Mouse (Mus musculus): ENCODE results near the gene Adamts2. TPM values are rescaled to one million over a fixed set of nuclear protein-coding genes. Genes with fewer than 3 reads are reported as not detected.

Adamts2 gene
- polyA plus RNA-seq, 1 experiment from 2014 or later: 6.5 TPM

DNA sequence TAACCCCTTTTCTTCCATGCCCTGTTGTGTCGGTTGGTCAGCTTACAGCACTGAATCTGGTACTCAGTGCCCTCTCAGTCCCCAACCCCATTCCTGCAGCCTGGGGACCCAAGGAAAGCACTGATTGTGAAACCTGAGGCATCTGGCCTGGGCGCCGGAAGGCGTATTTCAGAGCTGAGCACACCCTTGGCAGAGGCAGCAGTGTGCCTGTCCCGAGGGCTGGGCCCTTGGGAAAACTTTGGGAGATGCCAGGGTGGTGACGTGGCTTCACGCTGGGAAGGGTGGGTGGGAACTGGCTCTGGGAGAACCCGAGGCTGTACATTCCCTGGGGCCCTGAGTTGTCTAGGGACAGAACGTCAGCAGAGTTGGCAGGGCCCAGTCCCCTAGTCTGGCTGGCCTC, 72.5 kb downstream of the Adamts2 start:
- Histone ChIP-seq H3K9me3 (ENCODE audit: control insufficient read depth, low read length) (no peaks in the 10 kb centered on the region), H3K4me2 (ENCODE audit: low read depth, low read length) (no peak overlapping the region), H3K9ac (ENCODE audit: low read depth, low read length) (no peak overlapping the region), H3K27ac (ENCODE audit: low read length) (no peak overlapping the region), H3K27me3 (replicated peaks; ENCODE audit: control insufficient read depth, insufficient read depth, low read length) (no peaks in the 10 kb centered on the region), H3K36me3 (ENCODE audit: control insufficient read depth, insufficient read depth, low read length) (no peaks in the 10 kb centered on the region), H3K4me1 (ENCODE audit: control insufficient read depth, insufficient read depth, low read length) (no peaks in the 10 kb centered on the region), H3K4me3 (ENCODE audit: low read length) (no peak overlapping the region)
- WGBS: 85% methylated on average over 9 of the region's 9 CpGs
- no peak for ATAC-seq

- H3K36me3 ChIP-seq (ENCODE audit: control insufficient read depth, insufficient read depth, low read length): no peaks in the 10 kb centered on the region
- H3K4me1 ChIP-seq (ENCODE audit: control insufficient read depth, insufficient read depth, low read length): no peaks in the 10 kb centered on the region
- H3K27ac ChIP-seq (ENCODE audit: low read length): no peak overlapping the region
- H3K27me3 ChIP-seq (replicated peaks; ENCODE audit: control insufficient read depth, insufficient read depth, low read length): no peaks in the 10 kb centered on the region
- H3K4me2 ChIP-seq (ENCODE audit: low read depth, low read length): no peak overlapping the region
- WGBS: 91% methylated on average over 10 of the region's 10 CpGs
- ATAC-seq: no peak
- H3K9me3 ChIP-seq (ENCODE audit: control insufficient read depth, low read length): no peaks in the 10 kb centered on the region
- no peak overlapping the region for H3K9ac ChIP-seq (ENCODE audit: low read depth, low read length)
- H3K4me3 ChIP-seq (ENCODE audit: low read length): no peak overlapping the region
Measured at GRCm38 (mm10) chr11:50678650-50679049, 76.8 kb downstream of the Adamts2 start.

DNA sequence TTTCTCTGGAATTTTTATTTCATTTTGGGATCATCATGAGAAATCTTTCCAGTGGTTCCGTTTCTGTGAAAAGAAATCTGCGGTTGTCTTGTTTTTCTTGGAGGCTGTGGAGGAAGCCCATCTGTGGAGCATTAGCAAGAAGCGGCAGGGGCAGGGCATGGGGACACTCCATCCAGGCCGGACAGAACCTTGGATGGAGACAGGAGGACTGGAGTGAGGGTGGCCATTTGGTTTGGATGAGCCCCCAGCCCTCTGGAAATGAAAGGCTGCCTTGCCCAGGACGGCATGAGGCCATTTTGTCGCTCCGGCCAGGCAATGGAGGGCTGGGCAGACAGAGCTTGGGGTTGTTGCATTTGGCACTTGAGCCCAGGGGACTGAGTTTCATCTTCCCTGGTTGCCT, 80.1 kb downstream of the Adamts2 start:
- no peak for ATAC-seq
- H3K27ac ChIP-seq (ENCODE audit: low read length): no peak overlapping the region
- no peaks in the 10 kb centered on the region for H3K27me3 ChIP-seq (replicated peaks; ENCODE audit: control insufficient read depth, insufficient read depth, low read length)
- H3K4me3 ChIP-seq (ENCODE audit: low read length): no peak overlapping the region
- no peaks in the 10 kb centered on the region for H3K9me3 ChIP-seq (ENCODE audit: control insufficient read depth, low read length)
- WGBS: 94% methylated on average over 7 of the region's 7 CpGs
- H3K4me1 ChIP-seq (ENCODE audit: control insufficient read depth, insufficient read depth, low read length): no peaks in the 10 kb centered on the region
- no peak overlapping the region for H3K9ac ChIP-seq (ENCODE audit: low read depth, low read length)
- no peak overlapping the region for H3K4me2 ChIP-seq (ENCODE audit: low read depth, low read length)
- no peaks in the 10 kb centered on the region for H3K36me3 ChIP-seq (ENCODE audit: control insufficient read depth, insufficient read depth, low read length)

GRCm38 (mm10) chr11:50683821-50684220, 81.9 kb downstream of the Adamts2 start:
- ATAC-seq: no peak
- Histone ChIP-seq H3K4me2 (ENCODE audit: low read depth, low read length) (no peak overlapping the region), H3K4me1 (ENCODE audit: control insufficient read depth, insufficient read depth, low read length) (no peaks in the 10 kb centered on the region), H3K27me3 (replicated peaks; ENCODE audit: control insufficient read depth, insufficient read depth, low read length) (no peaks in the 10 kb centered on the region), H3K4me3 (ENCODE audit: low read length) (no peak overlapping the region), H3K9ac (ENCODE audit: low read depth, low read length) (no peak overlapping the region), H3K36me3 (ENCODE audit: control insufficient read depth, insufficient read depth, low read length) (no peaks in the 10 kb centered on the region), H3K9me3 (ENCODE audit: control insufficient read depth, low read length) (no peaks in the 10 kb centered on the region), H3K27ac (ENCODE audit: low read length) (no peak overlapping the region)
- 90% methylated on average over 2 of the region's 2 CpGs for WGBS

GRCm38 (mm10) chr11:50688584-50688983, 86.7 kb downstream of the Adamts2 start:
- Histone ChIP-seq H3K4me3 (ENCODE audit: low read length) (no peak overlapping the region), H3K9me3 (ENCODE audit: control insufficient read depth, low read length) (no peaks in the 10 kb centered on the region), H3K4me1 (ENCODE audit: control insufficient read depth, insufficient read depth, low read length) (no peaks in the 10 kb centered on the region), H3K27ac (ENCODE audit: low read length) (no peak overlapping the region), H3K36me3 (ENCODE audit: control insufficient read depth, insufficient read depth, low read length) (no peaks in the 10 kb centered on the region), H3K9ac (ENCODE audit: low read depth, low read length) (no peak overlapping the region), H3K27me3 (replicated peaks; ENCODE audit: control insufficient read depth, insufficient read depth, low read length) (no peaks in the 10 kb centered on the region), H3K4me2 (ENCODE audit: low read depth, low read length) (no peak overlapping the region)
- 91% methylated on average over 3 of the region's 3 CpGs for WGBS
- ATAC-seq: no peak

GRCm38 (mm10) chr11:50689672-50690071, 87.8 kb downstream of the Adamts2 start:
- no peak overlapping the region for H3K4me3 ChIP-seq (ENCODE audit: low read length)
- no peaks in the 10 kb centered on the region for H3K4me1 ChIP-seq (ENCODE audit: control insufficient read depth, insufficient read depth, low read length)
- H3K9ac ChIP-seq (ENCODE audit: low read depth, low read length): no peak overlapping the region
- no peak overlapping the region for H3K4me2 ChIP-seq (ENCODE audit: low read depth, low read length)
- no peak overlapping the region for H3K27ac ChIP-seq (ENCODE audit: low read length)
- no peak for ATAC-seq
- no peaks in the 10 kb centered on the region for H3K36me3 ChIP-seq (ENCODE audit: control insufficient read depth, insufficient read depth, low read length)
- H3K9me3 ChIP-seq (ENCODE audit: control insufficient read depth, low read length): no peaks in the 10 kb centered on the region
- 90% methylated on average over 4 of the region's 4 CpGs for WGBS
- H3K27me3 ChIP-seq (replicated peaks; ENCODE audit: control insufficient read depth, insufficient read depth, low read length): no peaks in the 10 kb centered on the region

GRCm38 (mm10) chr11:50699971-50700370, 98.1 kb downstream of the Adamts2 start:
- ATAC-seq: no peak
- Histone ChIP-seq H3K9me3 (ENCODE audit: control insufficient read depth, low read length) (no peaks in the 10 kb centered on the region), H3K4me3 (ENCODE audit: low read length) (no peak overlapping the region), H3K27me3 (replicated peaks; ENCODE audit: control insufficient read depth, insufficient read depth, low read length) (no peaks in the 10 kb centered on the region), H3K27ac (ENCODE audit: low read length) (no peak overlapping the region), H3K4me1 (ENCODE audit: control insufficient read depth, insufficient read depth, low read length) (no peaks in the 10 kb centered on the region), H3K9ac (ENCODE audit: low read depth, low read length) (no peak overlapping the region), H3K36me3 (ENCODE audit: control insufficient read depth, insufficient read depth, low read length) (no peaks in the 10 kb centered on the region), H3K4me2 (ENCODE audit: low read depth, low read length) (no peak overlapping the region)
- WGBS: 83% methylated on average over 12 of the region's 12 CpGs

DNA sequence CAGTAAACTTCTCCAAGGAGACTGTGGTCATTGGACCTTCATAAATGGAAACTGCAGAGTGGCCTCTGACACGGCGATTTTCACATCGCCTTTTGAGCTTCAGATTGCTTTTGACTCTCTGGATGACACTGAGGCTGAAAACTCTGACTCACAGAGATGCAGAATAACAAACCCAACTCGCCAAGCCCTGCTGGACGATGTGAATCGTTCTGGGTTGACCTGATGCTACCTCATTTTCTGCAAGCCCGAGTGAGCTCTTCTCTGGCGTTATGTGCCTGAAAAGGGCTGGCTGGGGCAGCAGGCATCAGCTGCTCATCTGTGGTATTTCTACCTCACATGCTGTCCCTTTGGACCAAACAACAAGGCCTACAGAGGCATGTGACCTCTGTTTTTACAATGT, 98.6 kb downstream of the Adamts2 start:
- Histone ChIP-seq H3K4me1 (ENCODE audit: control insufficient read depth, insufficient read depth, low read length) (no peaks in the 10 kb centered on the region), H3K36me3 (ENCODE audit: control insufficient read depth, insufficient read depth, low read length) (no peaks in the 10 kb centered on the region), H3K27ac (ENCODE audit: low read length) (no peak overlapping the region), H3K4me3 (ENCODE audit: low read length) (no peak overlapping the region), H3K9me3 (ENCODE audit: control insufficient read depth, low read length) (no peaks in the 10 kb centered on the region), H3K27me3 (replicated peaks; ENCODE audit: control insufficient read depth, insufficient read depth, low read length) (no peaks in the 10 kb centered on the region), H3K9ac (ENCODE audit: low read depth, low read length) (no peak overlapping the region), H3K4me2 (ENCODE audit: low read depth, low read length) (no peak overlapping the region)
- ATAC-seq: no peak
- 88% methylated on average over 8 of the region's 8 CpGs for WGBS

GRCm38 (mm10) chr11:50703397-50703796, 101.5 kb downstream of the Adamts2 start:
- 60% methylated on average over 7 of the region's 7 CpGs for WGBS

DNA sequence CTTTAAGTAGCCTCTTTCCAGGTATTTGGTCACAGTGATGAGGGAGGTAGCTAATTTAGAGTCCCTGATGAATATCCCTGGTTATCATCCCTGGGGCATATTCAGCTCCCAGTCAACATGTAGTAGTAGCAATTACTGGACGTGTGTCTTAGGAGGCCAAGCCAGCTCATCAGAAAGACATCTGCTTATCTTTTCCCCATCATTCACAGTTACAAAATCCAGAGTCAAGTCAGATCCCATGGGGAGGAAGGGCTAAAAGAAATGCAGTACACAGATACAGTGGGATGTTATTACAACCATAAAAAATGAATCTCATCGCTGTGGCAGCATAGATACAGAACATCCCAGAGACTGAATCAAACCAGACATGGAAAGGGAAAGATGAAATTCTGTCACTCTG, 102.6 kb downstream of the Adamts2 start:
- Histone ChIP-seq H3K4me3 (ENCODE audit: low read length) (no peak overlapping the region), H3K36me3 (ENCODE audit: control insufficient read depth, insufficient read depth, low read length) (no peaks in the 10 kb centered on the region), H3K9me3 (ENCODE audit: control insufficient read depth, low read length) (no peaks in the 10 kb centered on the region), H3K4me1 (ENCODE audit: control insufficient read depth, insufficient read depth, low read length) (no peaks in the 10 kb centered on the region), H3K9ac (ENCODE audit: low read depth, low read length) (no peak overlapping the region), H3K27ac (ENCODE audit: low read length) (no peak overlapping the region), H3K27me3 (replicated peaks; ENCODE audit: control insufficient read depth, insufficient read depth, low read length) (no peaks in the 10 kb centered on the region), H3K4me2 (ENCODE audit: low read depth, low read length) (no peak overlapping the region)
- ATAC-seq: no peak
- 66% methylated on average over 2 of the region's 2 CpGs for WGBS

More at GRCm38 (mm10) chr11:50703397-50703796, 101.5 kb downstream of the Adamts2 start:
- H3K27ac ChIP-seq (ENCODE audit: low read length): no peak overlapping the region
- no peaks in the 10 kb centered on the region for H3K9me3 ChIP-seq (ENCODE audit: control insufficient read depth, low read length)
- H3K4me3 ChIP-seq (ENCODE audit: low read length): no peak overlapping the region
- no peaks in the 10 kb centered on the region for H3K36me3 ChIP-seq (ENCODE audit: control insufficient read depth, insufficient read depth, low read length)
- no peaks in the 10 kb centered on the region for H3K27me3 ChIP-seq (replicated peaks; ENCODE audit: control insufficient read depth, insufficient read depth, low read length)
- no peak overlapping the region for H3K9ac ChIP-seq (ENCODE audit: low read depth, low read length)
- no peak for ATAC-seq
- no peak overlapping the region for H3K4me2 ChIP-seq (ENCODE audit: low read depth, low read length)
- no peaks in the 10 kb centered on the region for H3K4me1 ChIP-seq (ENCODE audit: control insufficient read depth, insufficient read depth, low read length)

Data from intestine, embryonic 16.5 days (tissue).